Mouse (Mus musculus): Measurements from ENCODE around the gene Ccdc96. TPM values are rescaled to one million over a fixed set of nuclear protein-coding genes. Genes with fewer than 3 reads are reported as not detected.

Gene Ccdc96
- total RNA-seq, 2 experiments from 2014 or later = 1.0 to 1.2 TPM

GRCm38 (mm10) chr5:36471206-36471605, 13.2 kb upstream of the Ccdc96 start:
- no peak for DNase-seq (ENCODE audit: low spot score in 2 of 2)
- intact Hi-C loops (cut with DNase I) = no loop called here

- no peak for DNase-seq (ENCODE audit: low spot score in 2 of 2)
- intact Hi-C loops (cut with DNase I) = no loop called here
Observed at GRCm38 (mm10) chr5:36472876-36473655, 11.3 kb upstream of the Ccdc96 start.

GRCm38 (mm10) chr5:36474283-36474682, 10.1 kb upstream of the Ccdc96 start:
- intact Hi-C loops (cut with DNase I) = no loop called here
- DNase-seq (ENCODE audit: low spot score in 2 of 2) = peak; percentile 61 to 76

GRCm38 (mm10) chr5:36477486-36477885, 6.9 kb upstream of the Ccdc96 start:
- intact Hi-C loops (cut with DNase I) = no loop called here
- DNase-seq (ENCODE audit: low spot score in 2 of 2) = no peak

- no peak for DNase-seq (ENCODE audit: low spot score in 2 of 2)
- intact Hi-C loops (cut with DNase I) = no loop called here
Observed at GRCm38 (mm10) chr5:36478540-36479420, 5.6 kb upstream of the Ccdc96 start.

- intact Hi-C loops (cut with DNase I) = loop anchor here (5.0 kb wide), 2 partner anchors 53 to 103 kb away; no protein-coding TSS in a partner anchor
- DNase-seq (ENCODE audit: low spot score in 2 of 2) = no peak
Observed at GRCm38 (mm10) chr5:36479735-36480134, 4.7 kb upstream of the Ccdc96 start.

- DNase-seq (ENCODE audit: low spot score in 2 of 2) = no peak
- intact Hi-C loops (cut with DNase I) = loop anchor here (5.0 kb wide), 2 partner anchors 52 to 102 kb away; no protein-coding TSS in a partner anchor
Observed at GRCm38 (mm10) chr5:36480398-36480797, 4.0 kb upstream of the Ccdc96 start.

GRCm38 (mm10) chr5:36481114-36481513, 3.3 kb upstream of the Ccdc96 start:
- DNase-seq (ENCODE audit: low spot score in 2 of 2) = no peak
- intact Hi-C loops (cut with DNase I) = loop anchor here (5.0 kb wide), 2 partner anchors 51 to 101 kb away; no protein-coding TSS in a partner anchor

- intact Hi-C loops (cut with DNase I) = loop anchor here (5.0 kb wide), 2 partner anchors 49 to 99 kb away; no protein-coding TSS in a partner anchor
- peak; percentile 26 to 54 for DNase-seq (ENCODE audit: low spot score in 2 of 2)
Observed at GRCm38 (mm10) chr5:36483203-36484101, 936 bp upstream of the Ccdc96 start.

- DNase-seq (ENCODE audit: low spot score in 2 of 2) = no peak
- intact Hi-C loops (cut with DNase I) = no loop called here
Observed at GRCm38 (mm10) chr5:36485306-36485705, 918 bp downstream of the Ccdc96 start.

- intact Hi-C loops (cut with DNase I) = no loop called here
- DNase-seq (ENCODE audit: low spot score in 2 of 2) = no peak
Observed at GRCm38 (mm10) chr5:36489225-36489624, 4.8 kb downstream of the Ccdc96 start.

- DNase-seq (ENCODE audit: low spot score in 2 of 2) = peak in 1 of 2 experiments; percentile 78
- intact Hi-C loops (cut with DNase I) = no loop called here
Observed at GRCm38 (mm10) chr5:36493919-36494318, 9.5 kb downstream of the Ccdc96 start.

- intact Hi-C loops (cut with DNase I) = no loop called here
- DNase-seq (ENCODE audit: low spot score in 2 of 2) = peak in 1 of 2 experiments; percentile 39
Observed at GRCm38 (mm10) chr5:36494709-36495108, 10.3 kb downstream of the Ccdc96 start.

- DNase-seq (ENCODE audit: low spot score in 2 of 2) = no peak
- intact Hi-C loops (cut with DNase I) = no loop called here
Observed at GRCm38 (mm10) chr5:36505235-36505634, 20.8 kb downstream of the Ccdc96 start.

GRCm38 (mm10) chr5:36505643-36506042, 21.3 kb downstream of the Ccdc96 start:
- intact Hi-C loops (cut with DNase I) = no loop called here

GRCm38 (mm10) chr5:36508351-36508750, 24.0 kb downstream of the Ccdc96 start:
- DNase-seq (ENCODE audit: low spot score in 2 of 2) = no peak
- intact Hi-C loops (cut with DNase I) = no loop called here

More at GRCm38 (mm10) chr5:36505643-36506042, 21.3 kb downstream of the Ccdc96 start:
- no peak for DNase-seq (ENCODE audit: low spot score in 2 of 2)

GRCm38 (mm10) chr5:36510956-36511355, 26.6 kb downstream of the Ccdc96 start:
- intact Hi-C loops (cut with DNase I) = no loop called here
- DNase-seq (ENCODE audit: low spot score in 2 of 2) = no peak

- no peak for DNase-seq (ENCODE audit: low spot score in 2 of 2)
- intact Hi-C loops (cut with DNase I) = no loop called here
Observed at GRCm38 (mm10) chr5:36515126-36515525, 30.7 kb downstream of the Ccdc96 start.

GRCm38 (mm10) chr5:36515558-36515957, 31.2 kb downstream of the Ccdc96 start:
- intact Hi-C loops (cut with DNase I) = no loop called here
- DNase-seq (ENCODE audit: low spot score in 2 of 2) = no peak

Data from left cerebral cortex, postnatal 25 days (tissue).